Mouse (Mus musculus) embryonic facial prominence, embryonic 10.5 days (tissue): ENCODE measurements at regions not wholly inside any gene's neighbourhood (a gene's known extent, or its start where the extent isn't known, plus 50 kb on each side); places are given as distances from the start of the nearest gene placed in this dataset.

ENCODE experiments used
- DNase-seq: peaks from one replicate; pipeline ENCODE4 v3.0.0-alpha.2; 2017; ENCODE audit warnings: low spot score
- H3K27ac ChIP-seq: fragments of 300-500 bp; sonication (generic); replicated peaks from 2 replicates; pipeline ENCODE4 v1.5.1; 2016; ENCODE audit warnings: mild to moderate bottlenecking
- H3K27me3 ChIP-seq: fragments of 300-500 bp; sonication (generic); replicated peaks from 2 replicates; pipeline ENCODE4 v1.6.1; 2016; ENCODE audit warnings: low read depth, mild to moderate bottlenecking; ENCODE audit not compliant: poor library complexity, severe bottlenecking
- H3K36me3 ChIP-seq: fragments of 300-500 bp; sonication (generic); replicated peaks from 2 replicates; pipeline ENCODE4 v1.6.1; 2016; ENCODE audit warnings: mild to moderate bottlenecking, moderate library complexity
- H3K4me1 ChIP-seq: fragments of 300-500 bp; sonication (generic); 2 replicates; pipeline ENCODE4 v1.6.1; 2016
- H3K4me3 ChIP-seq: fragments of 300-500 bp; sonication (generic); 2 replicates; pipeline ENCODE4 v1.5.1; 2016; ENCODE audit warnings: mild to moderate bottlenecking, moderate library complexity
- H3K9me3 ChIP-seq: fragments of 300-500 bp; sonication (generic); 2 replicates; pipeline ENCODE4 v1.6.1; 2016; ENCODE audit warnings: mild to moderate bottlenecking
- WGBS: fragments of 180-500 bp; shearing (Covaris S2); methylation state at CpG from one replicate; pipeline ENCODE4 v1.1.7; 2016; 5-methylcytosine and 5-hydroxymethylcytosine counted together

DNA sequence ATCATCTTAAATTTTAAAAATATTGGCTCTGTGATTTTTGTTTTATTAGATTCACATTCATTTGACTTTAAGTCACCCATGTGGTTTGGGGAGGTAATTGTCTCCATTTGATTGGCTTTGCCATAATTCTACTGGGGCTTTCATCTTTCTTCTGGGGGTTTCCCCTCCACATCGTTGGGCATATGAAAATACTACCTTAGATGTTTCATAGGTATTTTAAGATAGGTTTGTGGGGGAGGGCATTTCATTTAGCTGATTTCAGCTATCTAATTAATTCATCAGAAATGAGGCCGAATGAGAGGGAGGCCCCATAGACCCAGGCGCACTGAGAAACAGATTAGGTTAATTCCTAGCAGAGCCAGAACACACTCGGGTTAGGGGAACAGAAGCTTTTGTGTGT is 259.6 kb downstream of the Hhipl2 start:
- no peak for DNase-seq
- Histone ChIP-seq H3K4me1 (no peaks in the 10 kb centered on the region), H3K4me3 (no peak overlapping the region), H3K27me3 (no peaks in the 10 kb centered on the region), H3K9me3 (no peaks in the 10 kb centered on the region), H3K27ac (no peak overlapping the region), H3K36me3 (no peaks in the 10 kb centered on the region)
- WGBS, result 93% methylated on average over 4 of the region's 4 CpGs

DNA sequence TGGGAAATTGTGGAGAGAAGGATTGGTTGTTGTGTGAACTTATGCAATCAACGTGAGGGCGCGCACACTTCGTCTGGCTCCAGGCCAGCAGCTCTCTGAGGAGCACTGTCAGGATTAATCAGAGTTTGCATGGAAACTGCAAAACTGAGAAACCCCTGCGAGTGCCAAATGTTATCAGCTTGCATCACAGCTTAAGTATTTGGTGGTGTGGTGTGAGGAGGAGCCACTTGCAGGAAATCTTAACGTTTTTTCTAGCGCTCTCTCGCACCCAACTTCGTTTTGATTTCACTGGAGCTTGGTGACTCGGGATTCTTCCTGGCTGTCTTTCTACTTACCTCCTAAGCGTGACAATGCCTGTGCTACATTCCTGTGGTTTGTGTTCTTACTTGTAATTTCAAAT is 261.9 kb downstream of the Hhipl2 start:
- H3K36me3 ChIP-seq, result no peaks in the 10 kb centered on the region
- no peak for DNase-seq
- no peaks in the 10 kb centered on the region for H3K27me3 ChIP-seq
- no peaks in the 10 kb centered on the region for H3K9me3 ChIP-seq
- no peak overlapping the region for H3K4me3 ChIP-seq
- no peak overlapping the region for H3K27ac ChIP-seq
- WGBS, result 76% methylated on average over 11 of the region's 11 CpGs
- no peaks in the 10 kb centered on the region for H3K4me1 ChIP-seq

DNA sequence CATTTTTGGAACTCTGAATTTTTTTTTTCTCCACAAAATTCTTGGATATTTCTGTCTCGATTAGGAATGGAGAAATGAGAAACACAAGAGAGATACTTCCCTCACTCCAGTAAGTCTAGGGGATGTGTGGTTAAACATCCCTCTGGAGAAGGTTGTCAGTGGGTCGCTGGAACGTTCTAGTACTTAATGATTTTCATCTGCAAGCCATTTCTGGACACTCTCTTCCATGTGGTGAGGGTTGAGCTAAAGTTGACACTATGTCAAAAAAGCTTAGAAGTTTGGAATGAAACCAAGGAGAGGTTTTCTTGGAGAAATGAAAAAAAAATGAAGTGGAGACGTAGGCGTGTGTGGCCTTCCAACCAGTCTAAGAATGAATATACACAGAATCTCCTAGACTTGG is 268.0 kb downstream of the Hhipl2 start:
- Histone ChIP-seq H3K27me3 (no peaks in the 10 kb centered on the region), H3K9me3 (no peaks in the 10 kb centered on the region), H3K36me3 (no peaks in the 10 kb centered on the region), H3K4me3 (no peak overlapping the region), H3K4me1 (no peaks in the 10 kb centered on the region), H3K27ac (no peak overlapping the region)
- 86% methylated on average over 5 of the region's 5 CpGs for WGBS
- no peak for DNase-seq

DNA sequence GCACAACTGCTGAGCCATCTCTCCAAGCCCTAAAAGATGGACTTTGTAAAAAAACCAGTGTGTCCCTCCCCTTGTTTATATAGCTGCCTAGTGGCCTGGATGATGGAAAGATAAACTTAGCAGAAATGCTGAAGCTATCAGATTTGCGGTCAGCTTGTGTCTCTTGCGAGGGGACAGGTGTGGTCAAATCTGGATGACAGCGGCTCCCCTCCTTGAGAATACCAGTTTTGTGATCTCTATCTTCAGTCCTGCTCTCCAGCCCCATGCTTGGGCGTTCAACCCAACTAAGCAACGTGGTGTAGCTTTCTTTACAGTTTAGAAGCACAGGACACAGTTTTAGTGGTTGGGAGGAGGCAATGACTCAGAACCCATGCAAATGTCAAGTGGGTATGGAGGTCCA is 274.7 kb downstream of the Hhipl2 start:
- Histone ChIP-seq H3K4me1 (no peaks in the 10 kb centered on the region), H3K4me3 (no peak overlapping the region), H3K9me3 (no peaks in the 10 kb centered on the region), H3K36me3 (no peaks in the 10 kb centered on the region), H3K27me3 (no peaks in the 10 kb centered on the region), H3K27ac (no peak overlapping the region)
- DNase-seq, result no peak
- 88% methylated on average over 5 of the region's 5 CpGs for WGBS

DNA sequence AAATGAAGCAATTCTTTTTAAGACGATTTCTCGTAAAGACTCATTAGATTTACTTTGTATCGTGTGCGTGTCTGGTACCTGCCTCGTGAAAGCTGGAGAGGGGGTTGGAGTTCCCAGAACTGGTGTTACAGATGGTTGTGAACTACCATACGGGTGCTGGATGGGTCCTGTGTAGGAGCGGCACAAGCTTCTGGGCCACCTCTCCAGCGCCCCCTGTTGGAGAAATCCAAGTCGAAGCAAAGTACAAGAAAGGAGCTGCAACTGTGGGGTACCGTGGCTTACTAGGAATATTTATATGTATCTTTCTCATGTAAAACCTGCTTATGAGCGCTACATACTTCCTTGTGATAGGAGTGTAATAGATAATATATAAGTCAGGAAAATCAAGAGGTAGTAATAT is 281.3 kb downstream of the Hhipl2 start:
- peak; percentile 30 for DNase-seq
- H3K27me3 ChIP-seq, result no peaks in the 10 kb centered on the region
- no peaks in the 10 kb centered on the region for H3K36me3 ChIP-seq
- WGBS, result 82% methylated on average over 11 of the region's 11 CpGs
- no peak overlapping the region for H3K4me3 ChIP-seq
- H3K27ac ChIP-seq, result no peak overlapping the region
- no peaks in the 10 kb centered on the region for H3K9me3 ChIP-seq
- no peaks in the 10 kb centered on the region for H3K4me1 ChIP-seq

DNA sequence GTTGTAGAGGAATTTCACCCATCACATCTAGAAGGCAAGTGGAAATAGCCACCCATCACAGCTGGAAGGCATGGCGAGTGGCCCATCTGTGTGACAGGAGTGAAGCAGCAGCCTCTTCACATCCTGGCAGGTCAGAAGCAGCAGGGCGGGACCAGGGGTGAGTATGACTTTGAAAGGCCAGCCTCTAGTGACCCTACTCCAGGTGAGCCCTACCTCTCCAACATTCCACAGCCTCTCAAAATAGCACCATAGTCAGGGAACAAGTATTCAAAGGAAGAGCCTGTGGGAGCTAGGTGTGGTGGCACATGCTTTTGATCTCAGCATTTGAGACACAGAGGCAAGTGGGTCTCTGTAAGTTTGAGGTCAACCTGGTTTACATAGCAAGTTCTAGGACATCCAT is 284.9 kb downstream of the Hhipl2 start:
- DNase-seq, result no peak
- WGBS, result 88% methylated on average over 2 of the region's 2 CpGs
- Histone ChIP-seq H3K4me3 (no peak overlapping the region), H3K4me1 (no peaks in the 10 kb centered on the region), H3K9me3 (no peaks in the 10 kb centered on the region), H3K36me3 (no peaks in the 10 kb centered on the region), H3K27me3 (no peaks in the 10 kb centered on the region), H3K27ac (no peak overlapping the region)

DNA sequence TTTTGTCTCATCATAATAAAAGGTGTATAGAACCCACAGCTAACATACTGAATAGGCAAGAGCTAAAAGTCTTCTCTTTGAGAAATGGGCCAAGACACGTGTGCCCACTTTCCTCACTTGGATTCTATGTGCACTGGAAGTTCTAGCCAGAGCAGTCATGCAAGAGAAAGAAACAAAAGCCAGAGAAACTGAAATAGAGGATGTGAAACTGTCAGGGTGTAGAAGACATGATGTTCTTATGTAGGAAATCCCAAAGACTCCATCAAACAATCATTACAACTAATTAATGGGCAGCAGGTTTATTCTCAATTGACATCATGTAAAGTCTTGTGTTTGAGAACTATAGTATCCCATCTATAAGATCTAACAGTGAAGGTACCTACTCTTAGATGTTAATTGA is 294.9 kb downstream of the Hhipl2 start:
- Histone ChIP-seq H3K4me3 (no peak overlapping the region), H3K27me3 (no peaks in the 10 kb centered on the region), H3K27ac (no peak overlapping the region), H3K36me3 (no peaks in the 10 kb centered on the region), H3K4me1 (no peaks in the 10 kb centered on the region), H3K9me3 (no peaks in the 10 kb centered on the region)
- no peak for DNase-seq
- WGBS, result 86% methylated on average over 1 of the region's 1 CpGs

DNA sequence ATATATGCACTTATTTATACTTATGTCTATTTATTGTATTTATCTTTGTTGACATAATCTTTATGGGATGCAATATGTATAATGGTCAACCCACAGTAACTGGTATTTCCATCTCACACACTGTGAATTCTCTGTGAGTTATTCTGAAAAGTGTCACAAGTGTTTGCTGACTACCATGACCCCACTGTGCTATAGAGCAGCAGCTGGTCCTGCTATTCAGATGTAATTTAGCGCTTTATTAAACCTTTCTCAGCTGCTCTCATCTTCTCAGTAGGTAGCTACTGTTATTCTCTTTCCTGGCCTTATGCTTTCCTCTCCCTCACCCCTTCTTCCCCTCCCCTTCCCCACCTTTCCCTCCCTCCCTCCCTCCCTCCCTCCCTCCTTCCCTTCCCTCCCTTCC is 296.0 kb upstream of the Dusp10 start:
- H3K27me3 ChIP-seq, result no peaks in the 10 kb centered on the region
- H3K36me3 ChIP-seq, result no peaks in the 10 kb centered on the region
- no peak for DNase-seq
- H3K4me1 ChIP-seq, result no peaks in the 10 kb centered on the region
- H3K9me3 ChIP-seq, result no peaks in the 10 kb centered on the region
- H3K27ac ChIP-seq, result no peak overlapping the region
- no peak overlapping the region for H3K4me3 ChIP-seq
- WGBS, result 91% methylated on average over 1 of the region's 1 CpGs

DNA sequence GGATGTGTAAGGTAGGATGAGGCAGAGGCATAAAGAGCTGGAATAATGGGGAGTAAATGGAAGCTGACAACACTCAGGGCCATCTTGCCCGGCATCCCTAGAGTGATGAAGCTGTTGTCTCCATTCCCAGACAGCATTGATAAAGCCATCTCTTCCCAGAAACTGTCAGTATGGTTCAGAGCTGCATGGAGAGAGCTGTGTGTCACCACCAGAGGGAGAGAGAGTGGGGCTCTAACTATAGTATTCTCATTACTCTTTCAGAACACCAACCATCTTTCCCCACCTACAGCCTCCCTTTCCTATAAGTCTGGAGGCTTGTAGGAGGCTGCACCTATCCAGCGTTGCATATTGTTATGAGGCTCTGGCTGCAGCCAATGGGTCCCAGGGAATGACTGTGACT is 264.0 kb upstream of the Dusp10 start:
- Histone ChIP-seq H3K36me3 (no peaks in the 10 kb centered on the region), H3K27me3 (no peaks in the 10 kb centered on the region), H3K27ac (no peak overlapping the region), H3K4me1 (no peaks in the 10 kb centered on the region), H3K4me3 (no peak overlapping the region), H3K9me3 (no peaks in the 10 kb centered on the region)
- 87% methylated on average over 2 of the region's 2 CpGs for WGBS
- DNase-seq, result no peak

DNA sequence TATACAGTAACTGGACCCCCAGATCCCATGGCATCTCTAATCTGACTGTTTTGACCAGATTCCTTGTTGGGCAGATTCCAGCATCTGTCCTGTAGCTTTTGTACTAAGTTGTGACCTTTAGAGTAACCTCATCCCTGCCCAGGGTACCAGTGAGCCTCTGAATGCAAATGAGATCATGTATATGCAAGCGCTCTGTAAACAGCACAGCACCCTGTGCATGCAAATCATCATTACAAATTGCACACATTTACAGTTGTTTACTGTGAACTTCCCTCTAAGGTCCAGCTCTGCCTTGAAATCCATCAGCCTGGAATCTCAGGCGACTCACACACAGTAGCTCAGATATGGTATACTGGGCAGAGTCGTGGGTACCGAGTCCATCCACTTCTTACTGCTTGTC is 258.6 kb upstream of the Dusp10 start:
- Histone ChIP-seq H3K4me3 (no peak overlapping the region), H3K9me3 (no peaks in the 10 kb centered on the region), H3K36me3 (no peaks in the 10 kb centered on the region), H3K27ac (no peak overlapping the region), H3K27me3 (no peaks in the 10 kb centered on the region), H3K4me1 (no peaks in the 10 kb centered on the region)
- WGBS, result 93% methylated on average over 4 of the region's 4 CpGs
- no peak for DNase-seq

DNA sequence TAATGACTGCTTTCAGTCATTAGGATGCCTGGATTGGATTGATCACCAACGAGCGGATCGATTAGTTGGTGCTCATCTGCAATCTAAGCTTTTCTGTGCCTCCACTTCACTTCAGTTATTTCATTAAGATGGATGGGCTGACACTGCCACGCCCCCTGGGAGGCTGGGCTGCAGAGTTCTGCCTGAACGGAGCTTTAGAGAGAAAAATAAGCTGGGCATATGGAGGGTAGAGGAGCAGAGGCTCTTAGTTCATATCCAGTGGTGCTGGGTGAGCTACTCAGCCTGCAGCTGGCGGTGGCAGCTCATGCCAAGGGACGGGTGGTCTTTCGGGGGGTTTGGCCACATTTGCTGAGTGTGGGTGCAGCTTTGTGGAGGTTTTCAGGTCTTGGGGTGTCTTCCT is 256.4 kb upstream of the Dusp10 start:
- Histone ChIP-seq H3K27ac (no peak overlapping the region), H3K36me3 (no peaks in the 10 kb centered on the region), H3K4me1 (no peaks in the 10 kb centered on the region), H3K27me3 (no peaks in the 10 kb centered on the region), H3K9me3 (no peaks in the 10 kb centered on the region), H3K4me3 (no peak overlapping the region)
- WGBS, result 89% methylated on average over 8 of the region's 8 CpGs
- DNase-seq, result no peak

DNA sequence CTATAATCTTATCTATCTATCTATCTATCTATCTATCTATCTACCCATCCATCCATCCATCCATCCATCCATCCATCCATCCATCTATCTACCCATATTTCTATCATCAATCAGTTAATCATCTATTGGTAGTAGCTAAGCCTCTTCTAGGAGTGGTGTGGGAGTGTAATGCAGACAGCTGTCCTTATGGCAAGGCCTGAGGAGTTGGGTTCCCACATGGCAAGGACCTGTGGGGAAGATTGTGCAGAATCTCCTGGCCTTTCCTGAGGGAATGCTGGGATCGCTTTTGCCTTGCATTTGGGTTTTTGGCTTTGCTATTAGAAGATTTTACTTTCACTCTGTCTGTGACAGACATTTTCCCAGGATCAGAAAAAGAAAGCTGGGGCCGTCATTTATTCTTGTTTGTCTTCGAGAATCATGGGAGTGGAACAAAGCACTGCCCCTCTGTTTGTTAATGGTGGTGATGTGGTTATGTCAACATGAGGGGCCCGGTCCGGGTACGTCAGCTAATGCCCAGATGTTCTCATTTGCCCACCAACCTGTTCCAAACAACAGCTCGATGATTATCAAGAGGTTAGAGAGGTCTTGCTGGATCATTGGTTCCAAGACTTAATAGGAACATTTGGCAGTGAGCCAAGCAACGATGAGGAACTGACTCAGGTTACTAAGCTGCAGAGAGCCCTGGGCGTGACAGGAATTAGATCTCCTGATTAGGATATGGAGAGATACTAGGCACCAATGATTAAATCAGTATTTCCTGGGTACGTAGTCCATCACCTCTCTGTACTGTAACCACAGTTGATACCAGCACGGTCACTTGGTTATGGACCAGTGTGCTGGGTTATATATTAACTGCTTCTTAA is 249.0 kb upstream of the Dusp10 start:
- 75% methylated on average over 11 of the region's 11 CpGs for WGBS
- H3K27ac ChIP-seq, result no peak overlapping the region
- no peaks in the 10 kb centered on the region for H3K36me3 ChIP-seq
- no peaks in the 10 kb centered on the region for H3K27me3 ChIP-seq
- DNase-seq, result peak; percentile 29
- H3K4me1 ChIP-seq, result 0 out of 2 replicates have a peak, but pooled peaks cover 3% of the 10 kb centered on the region
- H3K4me3 ChIP-seq, result no peak overlapping the region
- no peaks in the 10 kb centered on the region for H3K9me3 ChIP-seq

DNA sequence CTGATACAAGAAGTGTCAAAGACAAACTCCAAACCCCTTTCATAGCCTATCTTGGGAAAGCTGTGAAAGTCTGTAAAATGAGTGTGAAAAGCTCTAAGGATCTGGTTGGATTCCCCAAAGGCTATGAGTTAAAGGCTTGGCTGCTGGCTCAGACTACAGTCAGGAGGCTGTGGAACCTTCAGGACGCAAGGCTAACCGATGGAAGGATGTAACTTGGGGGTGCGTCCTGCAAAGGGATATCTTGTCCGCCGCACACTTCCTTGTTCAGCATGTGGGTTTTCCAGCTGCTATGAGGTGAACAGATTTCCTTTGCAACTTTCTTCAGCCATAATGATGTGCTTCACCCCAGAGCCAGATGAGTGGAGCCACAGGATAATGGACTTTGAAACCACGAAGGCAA is 240.3 kb upstream of the Dusp10 start:
- Histone ChIP-seq H3K4me1 (no peaks in the 10 kb centered on the region), H3K4me3 (no peak overlapping the region), H3K9me3 (no peaks in the 10 kb centered on the region), H3K36me3 (no peaks in the 10 kb centered on the region), H3K27me3 (no peaks in the 10 kb centered on the region), H3K27ac (no peak overlapping the region)
- no peak for DNase-seq
- 91% methylated on average over 6 of the region's 6 CpGs for WGBS
